Mouse (Mus musculus) CH12.LX (cell line): ENCODE results near the gene Gm20388. TPM values are rescaled to one million over a fixed set of nuclear protein-coding genes. Genes with fewer than 3 reads are reported as not detected.

Experiments used
- DNase-seq: peaks from one replicate; pipeline ENCODE4 v3.0.0-alpha.2; 2013; ENCODE audit errors: extremely low read depth
- H3K27ac ChIP-seq: 2 replicates; pipeline ENCODE4 v1.5.1; 2012; ENCODE audit warnings: low read depth, mild to moderate bottlenecking, control low read depth, moderate library complexity; ENCODE audit not compliant: insufficient read depth
- H3K27me3 ChIP-seq: replicated peaks from 2 replicates; pipeline ENCODE3; 2012; ENCODE audit warnings: inconsistent platforms
- H3K36me3 ChIP-seq, 2 experiments: replicated peaks in 1 of 2; 2 replicates each; pipeline versions ENCODE3 to v1.6.1; 2012; ENCODE audit warnings: inconsistent platforms in 1 of 2, low read length in 1 of 2, mild to moderate bottlenecking in 1 of 2, mixed read lengths in 1 of 2, moderate library complexity in 1 of 2; ENCODE audit not compliant: control insufficient read depth in 1 of 2, insufficient read depth in 1 of 2
- H3K4me1 ChIP-seq, 2 experiments: 2 replicates each; pipeline ENCODE4 v1.6.1; 2012; ENCODE audit warnings: inconsistent platforms in 1 of 2, moderate library complexity in 1 of 2; ENCODE audit not compliant: insufficient read depth in 2 of 2, control insufficient read depth in 1 of 2
- H3K4me2 ChIP-seq: 2 replicates; pipeline ENCODE4 v1.6.1; 2012; ENCODE audit warnings: low read depth, mild to moderate bottlenecking, control low read depth; ENCODE audit not compliant: poor library complexity, insufficient read depth, severe bottlenecking
- H3K4me3 ChIP-seq, 3 experiments: fragments of 150-350 bp in 1 of 3; sonication (generic) in 1 of 3; replicated peaks in 1 of 3; 2 replicates each; pipeline versions ENCODE3 to v1.5.1; 2011 to 2012; ENCODE audit warnings: low read depth in 2 of 3, low read length in 2 of 3, mild to moderate bottlenecking in 2 of 3, moderate library complexity in 2 of 3, control low read depth in 1 of 3, improper control_type of control experiment in 1 of 3, inconsistent platforms in 1 of 3, mixed read lengths in 1 of 3; ENCODE audit not compliant: poor library complexity in 1 of 3
- H3K79me2 ChIP-seq: replicated peaks from 2 replicates; pipeline ENCODE4 v1.6.1; 2012; ENCODE audit warnings: mild to moderate bottlenecking, moderate library complexity; ENCODE audit not compliant: control insufficient read depth, poor library complexity, insufficient read depth, severe bottlenecking; ENCODE audit errors: extremely low read depth
- H3K9ac ChIP-seq: 2 replicates; pipeline ENCODE4 v1.6.1; 2012; ENCODE audit warnings: low read depth, mild to moderate bottlenecking, control low read depth, moderate library complexity; ENCODE audit not compliant: insufficient read depth
- H3K9me3 ChIP-seq: replicated peaks from 2 replicates; pipeline ENCODE3; 2012; ENCODE audit warnings: low read length, inconsistent platforms, mixed read lengths
- E2F4 ChIP-seq: IDR thresholded peaks from 2 replicates; pipeline ENCODE4 v1.6.1; 2011; ENCODE audit warnings: low read depth, low read length, improper control_type of control experiment; ENCODE audit not compliant: insufficient replicate concordance
- ETS1 ChIP-seq: conservative IDR thresholded peaks from 2 replicates; pipeline ENCODE4 v1.6.1; 2012; ENCODE audit warnings: low read depth, mild to moderate bottlenecking, inconsistent platforms, low read length, improper control_type of control experiment, moderate library complexity
- GABPA ChIP-seq: IDR thresholded peaks from 2 replicates; pipeline ENCODE4 v1.6.1; 2012; ENCODE audit warnings: low read depth, low read length, improper control_type of control experiment, inconsistent platforms; ENCODE audit not compliant: insufficient replicate concordance
- JUND ChIP-seq: conservative IDR thresholded peaks from 2 replicates; pipeline ENCODE4 v1.6.1; 2011; ENCODE audit warnings: low read depth, low read length, improper control_type of control experiment
- KAT2A ChIP-seq: IDR thresholded peaks from 2 replicates; pipeline ENCODE4 v1.6.1; 2012; ENCODE audit warnings: low read length, improper control_type of control experiment, inconsistent platforms; ENCODE audit not compliant: insufficient replicate concordance
- MAFK ChIP-seq: IDR thresholded peaks from 2 replicates; pipeline ENCODE4 v1.6.1; 2011; ENCODE audit warnings: low read length, improper control_type of control experiment; ENCODE audit not compliant: insufficient replicate concordance
- MAZ ChIP-seq: IDR thresholded peaks from 2 replicates; pipeline ENCODE4 v1.6.1; 2012; ENCODE audit warnings: low read depth, mild to moderate bottlenecking, inconsistent platforms, low read length, improper control_type of control experiment, moderate library complexity
- MEF2A ChIP-seq: IDR thresholded peaks from 2 replicates; pipeline ENCODE4 v1.6.1; 2014; ENCODE audit warnings: low read depth, mild to moderate bottlenecking, inconsistent platforms, low read length, improper control_type of control experiment, borderline replicate concordance
- NELFE ChIP-seq: IDR thresholded peaks from 2 replicates; pipeline ENCODE4 v1.6.1; 2011; ENCODE audit warnings: low read depth, low read length, improper control_type of control experiment
- PAX5 ChIP-seq: IDR thresholded peaks from 2 replicates; pipeline ENCODE4 v1.6.1; 2012; ENCODE audit warnings: low read length, inconsistent platforms, mixed read lengths
- POLR2A ChIP-seq: IDR thresholded peaks from 2 replicates; pipeline ENCODE4 v1.6.1; 2011; ENCODE audit warnings: low read depth, mild to moderate bottlenecking, improper control_type of control experiment, low read length
- POLR2AphosphoS2 ChIP-seq: IDR thresholded peaks from 2 replicates; pipeline ENCODE4 v1.6.1; 2011; ENCODE audit warnings: low read depth, low read length, improper control_type of control experiment
- RAD21 ChIP-seq: IDR thresholded peaks from 2 replicates; pipeline ENCODE4 v1.6.1; 2011; ENCODE audit warnings: low read depth, mild to moderate bottlenecking, low read length, improper control_type of control experiment, moderate library complexity
- RCOR1 ChIP-seq: conservative IDR thresholded peaks from 2 replicates; pipeline ENCODE4 v1.6.1; 2012; ENCODE audit warnings: low read depth, mild to moderate bottlenecking, inconsistent platforms, low read length, improper control_type of control experiment
- SIN3A ChIP-seq: IDR thresholded peaks from 2 replicates; pipeline ENCODE4 v1.6.1; 2012; ENCODE audit warnings: low read length, improper control_type of control experiment, inconsistent platforms
- TBP ChIP-seq: conservative IDR thresholded peaks from 2 replicates; pipeline ENCODE4 v1.6.1; 2011; ENCODE audit warnings: low read depth, low read length, improper control_type of control experiment
- UBTF ChIP-seq: IDR thresholded peaks from 2 replicates; pipeline ENCODE4 v1.6.1; 2012; ENCODE audit warnings: low read depth, mild to moderate bottlenecking, inconsistent platforms, low read length, improper control_type of control experiment, moderate library complexity
- USF2 ChIP-seq: conservative IDR thresholded peaks from 2 replicates; pipeline ENCODE4 v1.6.1; 2011; ENCODE audit warnings: low read depth, low read length, improper control_type of control experiment
- ZKSCAN1 ChIP-seq: IDR thresholded peaks from 2 replicates; pipeline ENCODE4 v1.6.1; 2012; ENCODE audit warnings: low read depth, inconsistent platforms, low read length, improper control_type of control experiment, borderline replicate concordance
- ZMIZ1 ChIP-seq: IDR thresholded peaks from 2 replicates; pipeline ENCODE4 v1.6.1; 2012; ENCODE audit warnings: low read depth, mild to moderate bottlenecking, inconsistent platforms, low read length, improper control_type of control experiment
- dilution Hi-C: fragments of 300-500 bp; cut with MboI; formaldehyde crosslinking; loops from 2 replicates; pipeline ENCODE4 v1.14.3; 2020; ENCODE audit warnings: low sequenced_read_pairs; ENCODE audit not compliant: extremely low pct_unique_long_range_greater_than_20kb, extremely low pct_ligation_motif_present
- in situ Hi-C: fragments of 300-500 bp; cut with MboI; formaldehyde crosslinking; loops from 3 replicates; pipeline ENCODE4 v1.14.3; 2019; ENCODE audit warnings: low sequenced_read_pairs, low pct_ligation_motif_present, low pct_unique_long_range_greater_than_20kb, mixed read lengths
- polyA plus RNA-seq: library from polyadenylated mRNA; unstranded; fragments of >175 nt; gene quantifications from 2 replicates; pipeline ENCODE4 v1.2.1, GENCODE M21; 2012; ENCODE audit warnings: low read depth; ENCODE audit not compliant: insufficient read length
- total RNA-seq, 2 experiments: library from RNA; depleted of rRNA; stranded (reverse); fragments of 300-350 nt in 1 of 2; fragments of >200 nt in 1 of 2; gene quantifications; 2 replicates each; pipeline ENCODE4 v1.2.3; 2012 to 2014

Gm20388 gene
- total and polyA plus RNA-seq, 3 experiments = 14.8 to 26.3 (median 22.2) TPM

DNA sequence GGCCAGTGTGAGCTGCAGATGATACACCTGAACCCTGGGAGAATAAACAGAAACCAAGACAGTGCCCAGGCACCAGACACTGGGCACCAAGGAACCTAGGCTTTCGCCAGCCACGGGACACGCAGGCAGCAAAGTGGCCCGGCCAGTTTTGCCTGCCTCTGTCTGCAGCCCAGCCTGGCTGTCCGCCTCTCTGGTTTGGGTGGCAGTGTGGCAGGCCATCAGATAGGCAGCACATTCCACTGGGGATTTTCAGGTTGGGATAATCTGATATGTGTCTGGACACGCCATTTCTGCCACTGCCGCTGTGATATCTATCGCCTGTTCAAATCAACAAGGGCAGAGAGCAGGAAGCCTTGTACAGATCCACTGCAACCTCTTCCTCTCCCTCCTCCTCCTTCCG is 1353.6 kb downstream of the Gm20388 start:
- no peak overlapping the region for H3K27ac ChIP-seq
- peaks cover 5% of the 10 kb centered on the region for H3K9me3 ChIP-seq
- H3K4me2 ChIP-seq = no peak overlapping the region
- no peaks in the 10 kb centered on the region for H3K36me3 ChIP-seq
- TF ChIP-seq E2F4 = no peak
- no peak for TF ChIP-seq KAT2A
- TF ChIP-seq NELFE = no peak
- no peak for TF ChIP-seq GABPA
- TF ChIP-seq POLR2AphosphoS2 = no peak
- TF ChIP-seq USF2 = no peak
- TF ChIP-seq TBP = no peak
- TF ChIP-seq MAZ = no peak
- TF ChIP-seq ZKSCAN1 = no peak
- TF ChIP-seq RCOR1 = no peak
- TF ChIP-seq RAD21 = no peak
- TF ChIP-seq SIN3A = no peak
- dilution Hi-C loops (no loop called here), in situ Hi-C loops (no loop called here)
- H3K9ac ChIP-seq = no peak overlapping the region
- no peaks in the 10 kb centered on the region for H3K79me2 ChIP-seq
- no peak overlapping the region for H3K4me3 ChIP-seq
- H3K4me1 ChIP-seq = peaks cover 0 to 3% of the 10 kb centered on the region in 2 experiments; a peak in 1 of 4 replicates
- no peak for DNase-seq
- H3K27me3 ChIP-seq = peaks cover 70% of the 10 kb centered on the region

DNA sequence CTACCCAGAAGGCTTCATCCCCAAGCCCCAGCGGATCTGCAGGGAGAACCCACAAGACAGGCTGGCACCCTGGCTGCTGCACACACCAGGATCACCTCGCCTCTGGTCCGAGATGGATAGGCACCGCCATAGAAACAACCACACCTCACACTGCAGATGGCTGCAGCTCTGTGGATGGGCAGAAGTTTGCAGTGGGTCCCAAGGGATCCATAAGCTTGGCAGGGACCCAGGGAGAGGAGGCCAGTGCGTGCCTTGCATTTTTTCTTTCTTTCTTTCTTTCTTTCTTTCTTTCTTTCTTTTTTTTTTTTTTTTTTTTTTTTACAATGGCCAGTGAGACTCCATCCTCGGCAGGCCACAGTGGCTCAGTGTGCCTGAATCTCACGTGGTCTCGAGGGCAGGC is 1360.9 kb downstream of the Gm20388 start:
- Histone ChIP-seq H3K9ac (no peak overlapping the region), H3K4me1 (peaks cover 0 to 3% of the 10 kb centered on the region in 2 experiments; a peak in 1 of 4 replicates), H3K79me2 (no peaks in the 10 kb centered on the region), H3K9me3 (no peaks in the 10 kb centered on the region), H3K27me3 (peaks cover 42% of the 10 kb centered on the region), H3K36me3 (no peaks in the 10 kb centered on the region), H3K27ac (no peak overlapping the region), H3K4me2 (no peak overlapping the region), H3K4me3 (no peak overlapping the region)
- DNase-seq = no peak
- dilution Hi-C loops = no loop called here
- in situ Hi-C loops = no loop called here
- no peak for TF ChIP-seq ETS1
- TF ChIP-seq MAFK = no peak
- no peak for TF ChIP-seq ZMIZ1
- no peak for TF ChIP-seq JUND
- TF ChIP-seq MEF2A = no peak
- no peak for TF ChIP-seq MAZ
- no peak for TF ChIP-seq KAT2A
- no peak for TF ChIP-seq POLR2A
- TF ChIP-seq ZKSCAN1 = no peak
- no peak for TF ChIP-seq UBTF
- no peak for TF ChIP-seq E2F4
- TF ChIP-seq PAX5 = no peak
